Mouse (Mus musculus) right cerebral cortex, postnatal 14 days (tissue): ENCODE data around the gene Gabpb1.
"Not testable (repeated sequence)": the region's sequence is repeated elsewhere in the genome, so short reads cannot be mapped to it uniquely, and the experiment has no call there.

Source experiments
- DNase-seq: peaks from one replicate; pipeline ENCODE4 v3.0.0; 2022

Gene Gabpb1

GRCm38 (mm10) chr2:126635939-126636823, 40.0 kb downstream of the Gabpb1 start:
- DNase-seq: no peak

- DNase-seq: no peak
Measured at GRCm38 (mm10) chr2:126633165-126633564, 43.0 kb downstream of the Gabpb1 start.

GRCm38 (mm10) chr2:126628455-126628995, 47.6 kb downstream of the Gabpb1 start:
- no peak for DNase-seq

- no peak for DNase-seq
Measured at GRCm38 (mm10) chr2:126623138-126623537, 53.0 kb downstream of the Gabpb1 start.

DNA sequence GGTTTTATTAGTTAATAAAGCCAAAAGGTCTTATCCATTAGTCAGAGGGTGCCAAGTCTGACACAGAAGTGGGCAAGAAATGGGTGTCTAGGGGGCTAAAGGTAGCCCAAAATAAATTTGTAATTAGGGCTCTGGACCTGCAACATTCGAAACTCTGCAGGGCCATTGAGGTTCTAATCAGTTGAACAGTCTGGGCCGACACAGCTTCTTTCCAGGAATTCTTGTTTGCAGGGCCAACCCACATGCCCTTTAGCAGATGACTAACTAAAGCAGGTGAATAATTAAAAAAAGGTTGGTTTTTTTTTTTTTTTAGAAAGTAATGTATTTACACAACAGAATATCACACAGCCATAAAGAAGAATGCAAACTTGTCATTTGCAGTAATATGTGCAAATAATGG, 53.7 kb downstream of the Gabpb1 start:
- DNase-seq: no peak

- DNase-seq: no peak
Measured at GRCm38 (mm10) chr2:126619249-126619704, 56.9 kb downstream of the Gabpb1 start, which contains the start of gene Hdc. TSS of gene Hdc (minus strand) at chr2:126619299.

GRCm38 (mm10) chr2:126618470-126619179, 57.5 kb downstream of the Gabpb1 start:
- no peak for DNase-seq

DNA sequence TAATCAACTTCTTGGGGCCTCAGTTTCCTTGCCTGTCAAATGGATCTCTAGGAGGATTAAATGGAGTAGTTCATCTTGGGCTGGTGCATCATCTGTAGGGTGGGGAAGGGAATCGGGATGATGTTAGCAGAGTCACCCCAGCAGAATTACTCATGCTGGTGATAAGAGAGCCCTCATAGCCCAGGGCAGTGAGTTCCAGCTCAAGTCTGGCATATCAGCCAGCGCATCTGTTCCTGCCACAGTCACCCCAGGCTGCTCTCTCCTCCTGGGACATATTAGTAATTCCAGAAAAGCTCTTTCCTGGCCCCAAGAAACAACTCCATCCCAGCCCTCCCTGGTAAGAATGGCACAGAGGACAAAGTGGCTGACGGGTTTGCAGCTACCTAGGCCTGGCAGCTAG, 60.8 kb downstream of the Gabpb1 start:
- DNase-seq: no peak

DNA sequence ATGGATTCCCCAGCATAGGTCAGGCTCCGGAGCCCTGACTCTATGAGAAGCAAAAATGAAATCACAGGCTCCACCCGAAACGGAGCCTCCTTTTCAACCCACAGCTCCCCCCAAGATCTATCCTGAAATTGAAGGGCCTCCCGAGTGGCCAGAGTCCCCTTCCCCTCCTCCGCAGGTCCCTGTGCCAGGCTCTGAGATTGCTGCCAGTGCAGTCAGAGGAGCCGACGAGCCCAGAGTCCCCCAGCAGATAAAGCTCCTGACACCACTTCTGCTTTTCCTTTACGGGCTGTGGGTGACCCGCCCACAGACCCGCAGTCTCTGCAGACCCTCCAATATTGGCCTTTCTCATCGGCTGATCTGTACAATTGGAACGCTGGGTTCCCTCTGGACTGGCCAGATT, 66.5 kb downstream of the Gabpb1 start:
- not testable (repeated sequence) for DNase-seq

DNA sequence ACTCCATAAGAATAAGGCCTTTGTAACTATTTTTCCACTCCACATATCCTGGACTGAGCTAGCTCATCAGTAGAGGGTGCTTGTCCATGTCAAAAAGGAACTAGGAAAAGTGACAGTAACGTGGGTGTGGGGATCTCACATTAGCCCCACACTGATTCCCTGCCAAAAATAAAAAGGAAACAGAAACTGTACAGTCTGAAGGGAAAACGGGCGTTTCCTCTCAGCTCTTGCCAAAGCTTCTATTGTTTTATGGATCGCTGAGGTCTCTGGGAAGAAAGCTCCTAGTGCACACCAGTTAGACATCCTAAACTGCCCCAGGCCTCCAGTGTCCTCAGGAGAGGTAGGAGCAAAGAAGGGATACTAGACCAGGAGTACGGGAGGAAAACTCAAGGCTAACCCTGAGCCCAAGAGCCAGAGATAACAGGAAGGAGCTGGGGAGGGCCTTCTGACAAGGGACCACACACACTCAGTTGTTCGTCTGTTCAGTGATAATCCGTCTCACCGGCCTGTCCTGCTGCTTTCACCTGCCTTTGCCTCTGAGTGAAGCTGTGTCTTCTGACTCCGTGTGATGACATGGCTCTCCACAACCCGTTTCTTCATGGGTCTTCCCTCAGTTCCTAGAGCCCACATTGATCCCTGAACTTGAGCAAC, 68.5 kb downstream of the Gabpb1 start:
- no peak for DNase-seq

DNA sequence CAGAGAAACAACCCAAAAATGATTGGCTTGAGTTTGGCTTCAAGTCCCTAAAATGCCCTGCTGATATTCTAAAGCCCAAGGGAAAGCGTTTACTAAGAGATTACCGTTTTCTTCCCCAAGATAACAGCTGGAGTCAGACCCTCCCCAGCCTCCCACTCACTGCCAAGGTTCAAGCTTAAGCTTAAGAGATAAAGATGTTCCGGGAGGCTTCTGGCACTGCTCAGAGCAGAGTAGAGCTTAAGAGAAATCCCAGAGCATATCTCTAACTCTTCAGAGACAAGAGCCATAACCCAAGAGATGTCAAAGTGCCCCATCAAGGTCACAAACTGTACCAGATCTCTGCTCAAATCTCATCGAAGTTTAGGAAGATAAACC, 69.5 kb downstream of the Gabpb1 start:
- no peak for DNase-seq

DNA sequence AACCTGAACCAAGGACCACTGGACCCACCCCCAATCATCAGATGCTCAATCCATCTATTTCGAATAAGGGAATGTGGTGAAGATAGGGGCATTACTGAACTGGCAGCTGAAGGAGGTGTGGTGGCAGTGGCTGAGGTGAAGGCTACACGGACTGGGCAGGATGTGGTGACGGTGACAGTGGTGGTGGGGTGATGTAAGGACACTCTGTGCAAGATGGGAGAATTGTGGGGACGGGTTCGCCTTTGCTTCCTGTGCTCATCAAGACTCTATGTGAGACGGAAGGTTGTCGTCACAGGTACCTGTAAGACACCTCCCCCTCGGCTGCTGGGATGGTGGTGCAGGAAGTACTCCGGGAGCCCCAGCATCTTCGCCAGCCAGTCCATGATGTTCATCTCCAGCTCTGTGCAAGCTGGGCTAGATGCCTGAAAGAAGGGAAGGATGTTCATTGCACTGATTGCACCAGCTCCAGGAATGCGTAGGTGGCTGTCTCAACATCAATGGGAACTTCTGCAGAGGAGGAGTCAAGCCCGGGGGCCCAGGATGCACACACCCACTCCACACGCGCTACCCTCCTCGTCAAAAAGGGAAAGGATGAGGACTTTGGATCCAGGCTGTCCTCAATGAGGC, 70.0 kb downstream of the Gabpb1 start:
- DNase-seq: no peak

DNA sequence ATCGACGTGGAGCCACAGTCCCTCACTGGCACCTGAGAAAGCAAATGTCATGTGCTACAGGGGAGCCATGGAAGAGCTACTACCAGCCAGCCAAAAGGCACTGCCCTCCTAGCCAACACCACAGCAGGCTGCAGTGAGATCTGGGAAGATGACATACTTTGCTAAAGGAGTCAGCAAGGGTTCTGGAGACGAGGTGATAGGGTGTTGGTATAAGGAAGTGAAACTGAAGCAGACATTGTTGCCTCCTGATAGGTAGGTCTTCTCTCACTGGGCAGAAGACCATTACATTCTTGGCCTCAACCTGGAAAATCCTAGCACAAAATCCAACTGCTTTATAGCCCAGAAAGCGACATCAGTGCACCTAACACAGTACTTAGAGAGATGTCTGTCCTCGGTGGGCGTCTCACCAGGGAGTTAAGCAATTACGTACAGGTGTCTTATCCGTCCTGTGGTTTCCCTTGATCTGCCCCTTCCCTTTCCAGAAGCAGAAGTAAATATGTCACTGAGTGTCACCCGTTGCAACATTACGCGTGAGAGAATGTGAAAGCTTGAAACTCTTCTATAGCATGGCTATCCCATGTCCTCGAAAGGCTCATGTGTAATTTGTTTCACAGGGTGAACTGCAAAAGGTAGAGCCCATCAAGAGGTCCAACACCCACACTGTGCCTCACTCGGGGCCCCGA, 74.1 kb downstream of the Gabpb1 start:
- no peak for DNase-seq

- DNase-seq: no peak
Measured at GRCm38 (mm10) chr2:126600533-126600932, 75.6 kb downstream of the Gabpb1 start.

DNA sequence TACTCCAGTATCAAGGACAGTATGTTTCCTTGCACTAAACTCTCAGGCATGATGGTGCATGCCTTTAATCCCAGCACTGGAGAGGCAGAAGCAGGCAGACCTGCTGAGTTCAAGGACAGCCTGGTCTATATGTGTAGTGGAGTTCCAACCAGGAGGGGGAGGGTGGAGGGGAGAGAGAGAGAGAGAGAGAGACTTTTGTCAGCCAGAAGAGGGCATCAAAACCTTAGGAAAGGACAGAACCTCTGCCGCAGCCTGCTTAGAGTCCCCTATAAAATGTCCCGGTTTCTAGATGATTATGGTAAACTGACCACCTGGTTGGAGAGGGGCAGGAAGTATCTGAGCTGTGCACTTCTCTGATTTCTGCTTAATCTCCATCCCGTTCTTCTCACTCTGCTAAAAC, 77.1 kb downstream of the Gabpb1 start:
- no peak for DNase-seq

GRCm38 (mm10) chr2:126598359-126598758, 77.8 kb downstream of the Gabpb1 start:
- no peak for DNase-seq

- DNase-seq: peak; percentile 10
Measured at GRCm38 (mm10) chr2:126597279-126598241, 78.6 kb downstream of the Gabpb1 start.

- no peak for DNase-seq
Measured at GRCm38 (mm10) chr2:126596347-126597072, 79.6 kb downstream of the Gabpb1 start.

GRCm38 (mm10) chr2:126593831-126594610, 82.1 kb downstream of the Gabpb1 start:
- DNase-seq: peak; percentile 77
